Mouse (Mus musculus) v-Abl transformed pro-B cells (cell line): ENCODE data around the gene Pik3cd.

Experiments
- in situ Hi-C, 2 experiments: fragments of 400-800 bp; cut with MboI; formaldehyde crosslinking; loops; one replicate each; pipeline ENCODE4 v1.15.1; 2025; ENCODE audit not compliant: unreplicated experiment in 2 of 2

Pik3cd gene

GRCm38 (mm10) chr4:149725661-149726350 lies 23.4 kb upstream of the Pik3cd start:
- in situ Hi-C loops = loop anchor here in 1 of 2 experiments (5.0 kb wide), 2 partner anchors 81 to 376 kb away; no protein-coding TSS in a partner anchor

DNA sequence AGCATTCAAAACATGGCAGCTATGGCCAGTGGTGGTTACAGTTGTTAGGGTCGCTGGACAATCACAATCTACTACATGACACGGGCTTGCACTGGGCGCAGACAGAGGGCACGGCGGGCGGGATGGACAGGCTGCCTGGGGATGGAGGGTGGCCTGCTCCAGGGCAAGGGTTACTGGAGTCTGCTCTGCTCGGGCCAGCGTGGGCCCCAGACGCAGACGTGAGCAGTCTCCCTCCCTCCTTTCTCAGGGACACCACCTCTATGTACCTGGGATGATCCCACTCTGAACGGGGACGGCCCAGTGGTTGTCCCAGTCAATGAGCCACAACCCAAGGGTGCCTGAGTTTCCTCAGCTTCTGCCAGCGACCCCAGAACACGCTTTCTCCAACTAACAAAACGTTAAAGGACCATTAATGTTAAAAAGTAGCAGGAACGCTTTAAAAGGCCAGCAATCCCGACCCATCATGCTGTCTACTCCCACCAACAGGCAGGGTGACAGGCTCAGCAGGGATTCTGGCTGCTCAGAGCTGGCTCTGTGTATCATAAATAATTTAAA lies 22.6 kb upstream of the Pik3cd start:
- in situ Hi-C loops = loop anchor here (5.0 kb wide), 4 partner anchors 82 to 377 kb away; partner anchors contain the start of gene Spsb1 (in 1 of the 2)

GRCm38 (mm10) chr4:149723855-149724731 lies 21.7 kb upstream of the Pik3cd start:
- in situ Hi-C loops = loop anchor here (5.0 kb wide), 3 partner anchors 233 to 378 kb away; partner anchors contain the start of gene Spsb1 (in 1 of the 2)

GRCm38 (mm10) chr4:149723021-149723390 lies 20.6 kb upstream of the Pik3cd start:
- in situ Hi-C loops = loop anchor here (5.0 kb wide), 3 partner anchors 234 to 379 kb away; partner anchors contain the start of gene Spsb1 (in 1 of the 2)

DNA sequence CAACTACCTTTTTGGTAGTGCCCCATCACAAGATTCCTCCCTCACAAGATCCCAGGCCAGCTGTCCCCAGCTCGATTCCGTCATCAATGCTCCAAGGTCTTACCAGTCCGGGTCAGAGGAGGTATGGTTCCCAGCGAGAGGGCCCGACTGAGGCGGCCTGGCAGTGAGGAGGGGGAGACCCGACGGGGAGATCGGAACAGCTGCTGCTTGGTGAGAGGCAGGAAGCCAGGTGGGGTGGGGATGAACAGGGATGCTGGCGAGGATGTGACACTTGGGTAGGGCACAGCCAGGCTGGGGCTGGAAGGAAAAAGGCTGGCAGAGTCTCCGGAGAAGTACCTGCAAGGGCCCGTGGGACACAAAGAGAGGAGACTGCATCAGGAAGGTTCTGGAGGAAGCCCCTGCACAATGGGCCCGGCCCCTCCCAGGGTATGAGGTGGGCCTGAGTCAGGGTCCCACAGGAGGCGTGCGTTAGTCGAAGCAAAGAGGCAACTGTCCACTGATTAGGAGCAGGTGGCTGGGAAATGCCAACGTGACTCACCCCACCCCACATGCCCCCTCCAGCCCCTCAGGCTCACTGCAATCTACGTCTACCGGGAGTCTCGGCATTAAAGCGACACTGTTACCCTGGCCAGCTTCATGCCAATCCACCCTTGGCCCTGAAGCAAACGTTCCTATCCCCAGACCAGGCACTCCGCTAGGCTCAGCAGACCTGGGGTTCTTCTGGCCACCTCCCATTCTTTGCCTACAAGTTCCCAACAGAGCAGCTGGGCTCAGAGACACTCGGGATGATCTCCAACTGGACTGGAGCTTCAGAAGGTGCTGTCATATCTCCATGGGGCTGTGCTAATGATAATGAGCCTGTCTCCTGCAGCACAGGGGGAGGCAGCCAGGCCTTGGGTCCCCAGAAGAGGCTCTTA lies 20.0 kb upstream of the Pik3cd start:
- in situ Hi-C loops = loop anchor here (5.0 kb wide), 3 partner anchors 235 to 380 kb away; partner anchors contain the start of gene Spsb1 (in 1 of the 2)

GRCm38 (mm10) chr4:149721163-149721562 lies 18.8 kb upstream of the Pik3cd start:
- in situ Hi-C loops = loop anchor here (5.0 kb wide), 3 partner anchors 236 to 381 kb away; partner anchors contain the start of gene Spsb1 (in 1 of the 2)

GRCm38 (mm10) chr4:149719686-149720085 lies 17.3 kb upstream of the Pik3cd start:
- in situ Hi-C loops = loop anchor here (5.0 to 10.0 kb wide), 4 partner anchors 238 to 383 kb away; partner anchors contain the start of genes Rbp7 (in 1 of the 2) and Spsb1 (in 1 of the 2)

GRCm38 (mm10) chr4:149714542-149714941 lies 12.2 kb upstream of the Pik3cd start:
- in situ Hi-C loops = loop anchor here (5.0 to 10.0 kb wide), 4 partner anchors 62 to 572 kb away; partner anchors contain the start of gene Rbp7 (in 1 of the 2)

- in situ Hi-C loops = loop anchor here (5.0 to 10.0 kb wide), 4 partner anchors 60 to 570 kb away; partner anchors contain the start of gene Rbp7 (in 1 of the 2)
These were observed 9.6 kb upstream of the Pik3cd start for GRCm38 (mm10) chr4:149711955-149712354.

DNA sequence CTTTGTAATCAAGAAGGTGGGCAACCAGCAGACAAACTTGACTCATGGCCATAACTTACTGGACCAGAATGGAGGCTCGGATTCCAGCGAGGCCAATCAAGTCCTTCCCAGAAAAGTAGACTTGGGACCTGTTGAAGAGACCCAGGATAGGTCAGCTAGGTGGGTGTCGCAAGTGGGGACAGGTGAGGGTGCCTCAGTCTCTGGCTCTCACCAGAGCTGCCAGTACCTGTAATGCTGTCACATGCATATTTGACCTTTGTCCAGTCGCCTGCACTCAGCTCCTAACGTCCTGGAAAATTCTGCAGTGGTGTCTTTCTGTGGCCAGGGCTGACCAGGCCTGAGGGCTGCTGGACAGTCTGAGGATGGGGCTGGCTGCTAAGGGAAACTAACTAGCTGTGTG lies 9.1 kb upstream of the Pik3cd start:
- in situ Hi-C loops = loop anchor here (5.0 to 10.0 kb wide), 4 partner anchors 59 to 569 kb away; partner anchors contain the start of gene Rbp7 (in 1 of the 2)

DNA sequence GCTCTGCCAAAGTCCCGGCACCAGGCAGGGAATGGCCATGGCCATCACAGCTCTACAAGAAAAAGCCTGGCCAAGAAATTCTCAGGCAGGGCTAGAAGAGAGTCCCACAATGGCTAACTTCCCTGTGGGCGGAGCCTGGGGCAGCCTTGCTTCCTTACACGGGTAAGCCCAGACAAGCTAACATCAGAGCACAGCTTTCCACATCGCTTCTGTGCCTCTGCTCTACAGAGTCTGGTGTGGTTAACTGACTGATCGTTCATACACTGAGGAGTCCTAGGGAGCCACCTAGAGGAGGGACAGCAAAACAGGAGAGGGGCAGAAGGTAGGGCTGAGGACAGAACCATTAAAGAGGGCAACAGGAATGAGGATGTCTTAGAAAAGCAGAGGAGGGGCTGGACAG lies 8.1 kb upstream of the Pik3cd start:
- in situ Hi-C loops = loop anchor here (5.0 to 10.0 kb wide), 4 partner anchors 58 to 568 kb away; partner anchors contain the start of gene Rbp7 (in 1 of the 2)

GRCm38 (mm10) chr4:149705941-149706340 lies 3.6 kb upstream of the Pik3cd start:
- in situ Hi-C loops = loop anchor here in 1 of 2 experiments (5.0 kb wide), 1 partner anchor 54 kb away; no protein-coding TSS in a partner anchor

GRCm38 (mm10) chr4:149705298-149705697 lies 2.9 kb upstream of the Pik3cd start:
- in situ Hi-C loops = loop anchor here in 1 of 2 experiments (5.0 kb wide), 1 partner anchor 53 kb away; no protein-coding TSS in a partner anchor

GRCm38 (mm10) chr4:149701426-149702209 lies 753 bp downstream of the Pik3cd start:
- in situ Hi-C loops = no loop called here

DNA sequence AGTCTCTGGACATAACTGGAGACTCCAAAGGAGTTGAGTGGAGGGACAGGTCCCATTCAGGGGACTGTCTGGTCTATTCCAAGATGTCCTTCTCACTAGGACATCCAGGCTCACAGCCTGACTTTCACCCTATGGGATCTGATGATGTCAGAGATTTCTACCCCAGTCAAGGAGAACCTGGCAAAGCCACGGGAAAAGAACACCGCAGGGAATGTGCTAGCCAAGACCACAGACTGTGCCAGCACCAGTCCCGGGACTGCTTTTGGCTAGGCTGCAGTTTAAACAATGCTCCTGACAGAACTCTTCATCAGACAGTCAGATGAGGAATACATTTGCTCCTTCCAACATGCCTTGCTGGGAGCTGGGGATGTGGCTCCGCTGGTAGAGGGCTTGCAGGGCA lies 2.4 kb downstream of the Pik3cd start:
- in situ Hi-C loops = no loop called here

DNA sequence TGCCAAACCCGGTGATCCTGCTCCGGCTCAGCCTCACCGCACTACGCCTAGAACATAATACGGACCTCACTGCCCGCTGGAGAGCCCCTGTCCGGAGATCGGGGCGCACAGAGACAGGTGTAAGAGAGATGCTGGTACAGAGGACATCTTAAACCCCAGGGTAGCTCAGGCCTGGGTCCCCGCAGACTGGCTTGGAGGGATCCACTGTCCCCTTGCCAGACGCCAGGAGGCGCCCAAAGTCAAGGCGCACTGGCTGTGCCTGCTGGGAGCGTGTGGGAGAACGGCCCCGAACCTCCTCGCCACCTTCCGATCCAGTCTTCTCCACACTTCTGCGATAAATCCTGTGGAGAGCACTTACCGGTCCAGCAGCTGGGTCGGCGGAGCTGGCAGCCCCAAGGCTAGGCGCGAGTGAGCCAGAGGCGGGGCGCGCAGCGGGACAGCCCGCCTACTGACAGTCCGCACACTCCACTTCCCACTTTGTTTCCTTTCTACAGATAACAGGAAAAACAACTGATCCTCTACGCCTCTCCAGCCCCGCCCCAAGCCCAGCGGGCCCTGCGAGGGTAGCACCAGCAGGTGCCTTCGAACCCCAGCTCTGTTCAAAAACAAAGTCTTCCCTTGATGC lies 4.1 kb downstream of the Pik3cd start:
- in situ Hi-C loops = no loop called here

DNA sequence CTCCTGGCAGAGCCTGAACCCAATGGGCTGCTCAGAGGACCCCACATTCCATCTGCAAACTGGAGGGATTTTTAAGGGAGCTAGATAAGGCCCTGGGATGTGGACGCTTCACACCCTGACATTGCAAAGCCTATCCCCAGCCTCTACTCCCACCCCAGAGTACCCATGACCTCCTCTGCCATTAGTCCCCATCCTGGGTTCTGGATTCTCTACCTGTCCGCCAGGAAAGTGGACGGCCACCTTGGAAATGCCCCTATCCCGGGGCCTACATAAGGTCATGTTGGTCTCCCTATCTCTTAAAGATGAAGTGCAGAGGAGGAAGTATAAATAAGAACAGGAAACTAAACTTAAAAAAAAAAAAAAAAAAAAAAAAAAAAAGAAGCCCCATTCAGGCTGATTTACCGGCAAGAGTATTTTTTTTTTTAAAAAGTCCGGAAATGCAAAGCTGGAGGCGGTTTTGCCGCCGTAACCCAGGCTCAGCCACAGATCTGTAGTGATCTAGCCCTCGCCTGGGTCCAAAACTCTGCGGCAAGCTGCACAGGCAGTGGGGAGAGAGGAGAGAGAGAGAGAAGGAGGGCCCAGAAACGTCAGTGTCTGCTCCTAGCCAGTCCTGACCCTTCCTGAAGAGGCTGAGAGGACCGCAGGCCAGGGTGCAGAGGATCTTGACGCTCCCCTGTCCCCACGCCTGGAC lies 4.7 kb downstream of the Pik3cd start:
- in situ Hi-C loops = no loop called here
